ENCODE assay signal across 7 mouse cellular contexts in the genomic region with DNA sequence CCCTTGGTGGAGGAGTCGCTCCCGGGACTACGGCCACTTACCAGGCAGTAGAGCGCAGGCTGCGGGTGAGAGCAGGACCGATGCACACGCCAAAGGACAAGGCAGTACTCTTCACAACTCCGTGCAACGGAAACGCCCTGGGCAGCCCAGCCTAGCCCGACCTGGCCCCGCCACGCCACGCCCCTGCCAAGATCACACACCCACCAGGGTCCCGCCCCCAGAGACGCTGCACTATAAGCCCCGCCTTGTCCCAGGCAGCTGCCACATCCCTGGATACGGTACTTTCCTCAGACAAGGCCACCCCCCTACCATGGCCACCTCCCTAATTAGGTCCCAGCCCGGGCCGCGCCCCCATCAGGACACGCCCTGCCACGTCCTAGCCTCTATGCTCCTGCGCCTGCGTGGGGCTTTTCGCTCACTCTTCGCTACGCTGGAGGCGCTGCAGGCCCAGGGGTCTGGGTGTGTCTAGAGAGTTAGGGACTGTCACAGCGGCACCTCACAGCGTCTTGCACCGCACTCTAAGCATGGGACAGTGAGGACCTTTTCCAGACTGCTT. TPM values are rescaled to one million over a fixed set of nuclear protein-coding genes. Genes with fewer than 3 reads are reported as not detected.
DNase-seq lines count a peak whose midpoint lies in the region; ATAC-seq lines count a peak whose summit lies in the region.

A gene (minus strand): TSS at position 363 of the 556 bp plus-strand sequence.
A gene (plus strand): TSS at position 406 of the 556 bp plus-strand sequence.

- WGBS in embryonic facial prominence, embryonic 12.5 days: under 1% methylated on average over 32 of the region's 32 CpGs
- under 1% methylated on average over 32 of the region's 32 CpGs for WGBS in limb, embryonic 11.5 days
- under 1% methylated on average over 32 of the region's 32 CpGs for WGBS in midbrain, embryonic 14.5 days

- ATAC-seq in embryonic facial prominence, embryonic 12.5 days (ENCODE audit: insufficient number of reproducible peaks, insufficient read depth, low FRiP score, low TSS enrichment): peak; percentile 97
- ATAC-seq in limb, embryonic 11.5 days (ENCODE audit: insufficient number of reproducible peaks, low FRiP score, low TSS enrichment, low read depth): peak; percentile 99
- peak; percentile 93 for ATAC-seq in midbrain, embryonic 14.5 days (ENCODE audit: low FRiP score, low TSS enrichment)

- no peaks in the 10 kb centered on the region for H3K27me3 ChIP-seq in embryonic facial prominence, embryonic 12.5 days
- no peaks in the 10 kb centered on the region for H3K27me3 ChIP-seq in limb, embryonic 11.5 days (ENCODE audit: control insufficient read depth, insufficient read depth, low read length)
- H3K27me3 ChIP-seq in midbrain, embryonic 14.5 days (ENCODE audit: control insufficient read depth, insufficient read depth, low read length): no peaks in the 10 kb centered on the region

- peak within 1 kb of the TSS; percentile 67 for H3K4me3 ChIP-seq in embryonic facial prominence, embryonic 12.5 days
- peak within 1 kb of the TSS; percentile 66 for H3K4me3 ChIP-seq in limb, embryonic 11.5 days (ENCODE audit: low read depth, low read length)
- H3K4me3 ChIP-seq in midbrain, embryonic 14.5 days (replicated peaks; ENCODE audit: low read depth, low read length): peak within 1 kb of the TSS; percentile 61

- peak within 1 kb of the TSS; percentile 81 for H3K27ac ChIP-seq in embryonic facial prominence, embryonic 12.5 days
- H3K27ac ChIP-seq in limb, embryonic 11.5 days (replicated peaks; ENCODE audit: low read depth, low read length): peak within 1 kb of the TSS; percentile 47
- H3K27ac ChIP-seq in midbrain, embryonic 14.5 days (replicated peaks; ENCODE audit: low read depth, low read length): no peak within 1 kb of the TSS; the same call in 1 of the 2 replicates

- no peaks in the 10 kb centered on the region for H3K9me3 ChIP-seq in embryonic facial prominence, embryonic 12.5 days
- no peaks in the 10 kb centered on the region for H3K9me3 ChIP-seq in limb, embryonic 11.5 days (ENCODE audit: control insufficient read depth, low read length)
- no peaks in the 10 kb centered on the region for H3K9me3 ChIP-seq in midbrain, embryonic 14.5 days (ENCODE audit: control insufficient read depth, low read length)

- peaks cover 9% of the 10 kb centered on the region; the same call in 1 of the 2 replicates for H3K4me1 ChIP-seq in embryonic facial prominence, embryonic 12.5 days
- 0 out of 2 replicates have a peak, but pooled peaks cover 3% of the 10 kb centered on the region for H3K4me1 ChIP-seq in limb, embryonic 11.5 days (ENCODE audit: control insufficient read depth, insufficient read depth, low read length)
- peaks cover 12% of the 10 kb centered on the region; the same call in 1 of the 2 replicates for H3K4me1 ChIP-seq in midbrain, embryonic 14.5 days (ENCODE audit: control insufficient read depth, insufficient read depth, low read length)

- peak within 1 kb of the TSS; percentile 87 for H3K4me2 ChIP-seq in embryonic facial prominence, embryonic 12.5 days (replicated peaks)
- peak within 1 kb of the TSS; percentile 85 for H3K4me2 ChIP-seq in limb, embryonic 11.5 days (ENCODE audit: low read depth, severe bottlenecking)
- H3K4me2 ChIP-seq in midbrain, embryonic 14.5 days (ENCODE audit: low read length): peak within 1 kb of the TSS; percentile 98

- peak within 1 kb of the TSS; percentile 70 for H3K9ac ChIP-seq in embryonic facial prominence, embryonic 12.5 days
- peak within 1 kb of the TSS; percentile 70 for H3K9ac ChIP-seq in limb, embryonic 11.5 days (ENCODE audit: low read length)
- H3K9ac ChIP-seq in midbrain, embryonic 14.5 days (replicated peaks; ENCODE audit: low read length): peak within 1 kb of the TSS; percentile 60

- DNase-seq in adrenal gland, postnatal 25 days: peak; percentile 97
- DNase-seq in heart, adult 11 months: peak; percentile 100
- peak; percentile 97 for DNase-seq in kidney, adult 18-20 months
- peak; percentile 95 for DNase-seq in limb, embryonic 11.5 days (ENCODE audit: low spot score)
- DNase-seq in midbrain, embryonic 14.5 days: peak; percentile 89
- DNase-seq in spleen, adult 18-20 months: peak; percentile 94 to 96

- H3K36me3 ChIP-seq in embryonic facial prominence, embryonic 12.5 days: no peaks in the 10 kb centered on the region
- H3K36me3 ChIP-seq in limb, embryonic 11.5 days (ENCODE audit: control insufficient read depth, insufficient read depth, low read length): no peaks in the 10 kb centered on the region
- no peaks in the 10 kb centered on the region for H3K36me3 ChIP-seq in midbrain, embryonic 14.5 days (ENCODE audit: control insufficient read depth, insufficient read depth, low read length)

RNA-seq across cellular contexts. Expression of the first gene that starts in this region (rescaled TPM):
- total RNA-seq in adrenal gland, postnatal 25 days (2021): 592 and 680 TPM in 2 replicates
- polyA plus RNA-seq in embryonic facial prominence, embryonic 12.5 days (2016; fragmentation: Nextera tagmentation; extraction: Ambion mirVana): 190 and 196 TPM in 2 replicates
- 113 and 132 TPM in 2 replicates for polyA plus RNA-seq in limb, embryonic 11.5 days (2014; fragmentation: Nextera tagmentation; extraction: Ambion mirVana)
- polyA plus RNA-seq in midbrain, embryonic 14.5 days (2014; fragmentation: Nextera tagmentation; extraction: Ambion mirVana): 19.8 and 49.1 TPM in 2 replicates

RNA-seq across cellular contexts. Expression of the second gene that starts in this region (rescaled TPM):
- total RNA-seq in adrenal gland, postnatal 25 days (2021): 1.1 and 1.8 TPM in 2 replicates
- 0.96 and 1.0 TPM in 2 replicates for polyA plus RNA-seq in embryonic facial prominence, embryonic 12.5 days (2016; fragmentation: Nextera tagmentation; extraction: Ambion mirVana)
- 0.43 and 0.61 TPM in 2 replicates for polyA plus RNA-seq in limb, embryonic 11.5 days (2014; fragmentation: Nextera tagmentation; extraction: Ambion mirVana)
- 0.24 TPM in 1 of 2 replicates, not detected in the other for polyA plus RNA-seq in midbrain, embryonic 14.5 days (2014; fragmentation: Nextera tagmentation; extraction: Ambion mirVana)
